Mouse (Mus musculus): ENCODE data around the gene Zmynd15.

- no peak for TF ChIP-seq CTCF (IDR thresholded peaks at IDR 0.05; ENCODE audit: low read depth)
- TF ChIP-seq EP300 (optimal IDR thresholded peaks at IDR 0.05): no peak
Observed at GRCm38 (mm10) chr11:70511242-70511641, 52.0 kb downstream of the Zmynd15 start.

Measured in stomach, postnatal 0 days (tissue).